Mouse (Mus musculus): ENCODE measurements at regions not wholly inside any gene's neighbourhood (a gene's known extent, or its start where the extent isn't known, plus 50 kb on each side); places are given as distances from the start of the nearest gene placed in this dataset.

- Histone ChIP-seq H3K9me3 (ENCODE audit: control insufficient read depth, low read length) (no peaks in the 10 kb centered on the region), H3K4me1 (ENCODE audit: control insufficient read depth, insufficient read depth, low read length) (no peaks in the 10 kb centered on the region), H3K27ac (ENCODE audit: low read length) (no peak overlapping the region), H3K4me2 (ENCODE audit: low read depth, low read length) (no peak overlapping the region), H3K36me3 (ENCODE audit: control insufficient read depth, insufficient read depth, low read length) (no peaks in the 10 kb centered on the region), H3K9ac (ENCODE audit: low read depth, low read length) (no peak overlapping the region), H3K4me3 (ENCODE audit: low read length) (no peak overlapping the region), H3K27me3 (replicated peaks; ENCODE audit: control insufficient read depth, insufficient read depth, low read length) (no peaks in the 10 kb centered on the region)
- 85% methylated on average over 3 of the region's 3 CpGs for WGBS
- ATAC-seq = no peak
Observed at GRCm38 (mm10) chr12:36818852-36819251, 289.5 kb upstream of the Meox2 start.

GRCm38 (mm10) chr12:36826766-36827165 is 281.6 kb upstream of the Meox2 start:
- Histone ChIP-seq H3K27ac (ENCODE audit: low read length) (no peak overlapping the region), H3K4me2 (ENCODE audit: low read depth, low read length) (no peak overlapping the region), H3K4me3 (ENCODE audit: low read length) (no peak overlapping the region), H3K9me3 (ENCODE audit: control insufficient read depth, low read length) (no peaks in the 10 kb centered on the region), H3K27me3 (replicated peaks; ENCODE audit: control insufficient read depth, insufficient read depth, low read length) (no peaks in the 10 kb centered on the region), H3K9ac (ENCODE audit: low read depth, low read length) (no peak overlapping the region), H3K4me1 (ENCODE audit: control insufficient read depth, insufficient read depth, low read length) (no peaks in the 10 kb centered on the region), H3K36me3 (ENCODE audit: control insufficient read depth, insufficient read depth, low read length) (no peaks in the 10 kb centered on the region)
- no peak for ATAC-seq
- WGBS = 55% methylated on average over 6 of the region's 6 CpGs

DNA sequence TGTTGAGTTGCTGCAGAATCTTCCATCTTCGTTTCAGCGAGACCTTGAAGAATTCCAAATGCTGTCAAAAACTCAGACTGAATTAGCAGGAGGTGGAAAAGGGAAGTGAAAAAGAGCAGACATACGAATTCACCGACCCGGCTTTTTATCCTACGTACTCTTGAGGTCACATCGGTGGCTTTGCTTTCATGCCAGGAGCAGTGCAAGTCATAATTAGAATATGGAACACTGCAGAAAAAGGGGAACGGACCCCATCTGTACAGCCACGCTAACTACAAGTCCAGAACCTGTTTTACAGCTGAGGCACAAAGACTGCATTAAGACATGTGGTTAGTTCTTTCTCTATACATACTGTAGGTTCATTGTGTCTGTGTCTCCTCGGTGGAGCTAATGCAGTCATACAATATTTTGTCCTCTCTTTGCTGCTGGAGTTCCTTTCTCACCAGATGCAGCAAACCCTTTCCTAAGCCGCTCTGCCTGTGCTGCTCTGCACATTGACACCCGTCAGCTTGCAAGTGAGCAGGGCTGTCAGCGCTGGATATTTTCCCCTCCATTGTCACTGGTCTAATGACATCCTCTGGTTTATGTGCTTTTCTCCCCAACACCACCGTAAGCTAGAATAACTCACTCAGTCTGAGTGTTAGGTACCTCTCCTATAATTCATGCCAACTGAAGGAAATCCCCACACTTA is 276.9 kb upstream of the Meox2 start:
- Histone ChIP-seq H3K4me1 (ENCODE audit: control insufficient read depth, insufficient read depth, low read length) (no peaks in the 10 kb centered on the region), H3K9me3 (ENCODE audit: control insufficient read depth, low read length) (no peaks in the 10 kb centered on the region), H3K36me3 (ENCODE audit: control insufficient read depth, insufficient read depth, low read length) (no peaks in the 10 kb centered on the region), H3K27me3 (replicated peaks; ENCODE audit: control insufficient read depth, insufficient read depth, low read length) (no peaks in the 10 kb centered on the region), H3K4me3 (ENCODE audit: low read length) (no peak overlapping the region), H3K4me2 (ENCODE audit: low read depth, low read length) (no peak overlapping the region), H3K27ac (ENCODE audit: low read length) (no peak overlapping the region), H3K9ac (ENCODE audit: low read depth, low read length) (no peak overlapping the region)
- ATAC-seq = no peak
- WGBS = 64% methylated on average over 14 of the region's 14 CpGs

GRCm38 (mm10) chr12:36842957-36843356 is 265.4 kb upstream of the Meox2 start:
- no peaks in the 10 kb centered on the region for H3K9me3 ChIP-seq (ENCODE audit: control insufficient read depth, low read length)
- H3K4me1 ChIP-seq (ENCODE audit: control insufficient read depth, insufficient read depth, low read length) = no peaks in the 10 kb centered on the region
- H3K27ac ChIP-seq (ENCODE audit: low read length) = no peak overlapping the region
- whole genome bisulfite sequencing = 79% methylated on average over 1 of the region's 1 CpGs
- no peak overlapping the region for H3K9ac ChIP-seq (ENCODE audit: low read depth, low read length)
- no peaks in the 10 kb centered on the region for H3K36me3 ChIP-seq (ENCODE audit: control insufficient read depth, insufficient read depth, low read length)
- no peak overlapping the region for H3K4me3 ChIP-seq (ENCODE audit: low read length)
- H3K27me3 ChIP-seq (replicated peaks; ENCODE audit: control insufficient read depth, insufficient read depth, low read length) = no peaks in the 10 kb centered on the region
- ATAC-seq = 0 out of 2 replicates have a peak, but pooled peaks have one; percentile 36
- no peak overlapping the region for H3K4me2 ChIP-seq (ENCODE audit: low read depth, low read length)

DNA sequence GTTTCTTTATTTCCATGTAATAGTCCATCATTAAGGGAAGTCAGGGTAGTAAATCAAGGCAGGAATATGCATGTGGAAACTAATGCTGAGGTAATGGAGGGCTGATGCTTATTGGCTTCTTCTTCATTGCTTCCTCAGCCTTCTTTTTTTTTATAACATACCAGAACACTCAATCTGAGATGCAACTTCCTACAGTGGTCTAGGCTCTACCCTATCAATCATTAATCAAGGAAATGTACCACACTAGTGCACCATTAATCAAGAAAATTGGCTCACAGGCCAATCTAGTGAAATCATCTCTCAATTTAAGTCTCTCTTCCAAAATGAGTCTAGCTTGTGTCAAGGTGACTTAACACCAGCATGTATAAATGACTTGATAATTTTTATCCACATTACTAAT is 263.2 kb upstream of the Meox2 start:
- no peak overlapping the region for H3K4me2 ChIP-seq (ENCODE audit: low read depth, low read length)
- no peaks in the 10 kb centered on the region for H3K4me1 ChIP-seq (ENCODE audit: control insufficient read depth, insufficient read depth, low read length)
- no peak overlapping the region for H3K4me3 ChIP-seq (ENCODE audit: low read length)
- H3K27me3 ChIP-seq (replicated peaks; ENCODE audit: control insufficient read depth, insufficient read depth, low read length) = no peaks in the 10 kb centered on the region
- H3K9me3 ChIP-seq (ENCODE audit: control insufficient read depth, low read length) = no peaks in the 10 kb centered on the region
- ATAC-seq = no peak
- no peak overlapping the region for H3K9ac ChIP-seq (ENCODE audit: low read depth, low read length)
- no peaks in the 10 kb centered on the region for H3K36me3 ChIP-seq (ENCODE audit: control insufficient read depth, insufficient read depth, low read length)
- H3K27ac ChIP-seq (ENCODE audit: low read length) = no peak overlapping the region

DNA sequence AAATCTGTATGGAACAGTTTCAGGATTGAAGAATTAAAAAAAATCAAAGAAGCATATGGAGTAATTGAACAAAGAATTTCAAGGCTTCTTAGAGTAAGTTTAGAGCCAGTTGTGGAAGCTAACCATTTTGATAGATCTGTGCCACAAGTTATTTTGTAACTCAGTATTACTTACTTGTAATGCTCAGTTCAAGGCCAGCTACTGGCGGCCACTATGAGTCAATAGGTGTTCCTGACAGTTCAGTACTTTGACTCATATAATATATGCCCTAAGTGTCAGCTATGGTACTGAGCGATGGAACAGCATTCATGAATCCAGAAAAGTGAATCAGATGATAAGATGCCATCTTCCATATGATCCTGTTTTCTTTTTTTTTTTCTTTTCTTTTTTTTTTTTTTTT is 259.3 kb upstream of the Meox2 start:
- H3K4me1 ChIP-seq (ENCODE audit: control insufficient read depth, insufficient read depth, low read length) = no peaks in the 10 kb centered on the region
- no peaks in the 10 kb centered on the region for H3K36me3 ChIP-seq (ENCODE audit: control insufficient read depth, insufficient read depth, low read length)
- H3K27ac ChIP-seq (ENCODE audit: low read length) = no peak overlapping the region
- no peaks in the 10 kb centered on the region for H3K27me3 ChIP-seq (replicated peaks; ENCODE audit: control insufficient read depth, insufficient read depth, low read length)
- H3K9ac ChIP-seq (ENCODE audit: low read depth, low read length) = no peak overlapping the region
- no peaks in the 10 kb centered on the region for H3K9me3 ChIP-seq (ENCODE audit: control insufficient read depth, low read length)
- H3K4me2 ChIP-seq (ENCODE audit: low read depth, low read length) = no peak overlapping the region
- 88% methylated on average over 2 of the region's 2 CpGs for WGBS
- no peak for ATAC-seq
- no peak overlapping the region for H3K4me3 ChIP-seq (ENCODE audit: low read length)

GRCm38 (mm10) chr12:36863113-36863512 is 245.2 kb upstream of the Meox2 start:
- Histone ChIP-seq H3K9me3 (ENCODE audit: control insufficient read depth, low read length) (no peaks in the 10 kb centered on the region), H3K27ac (ENCODE audit: low read length) (no peak overlapping the region), H3K27me3 (replicated peaks; ENCODE audit: control insufficient read depth, insufficient read depth, low read length) (no peaks in the 10 kb centered on the region), H3K36me3 (ENCODE audit: control insufficient read depth, insufficient read depth, low read length) (no peaks in the 10 kb centered on the region), H3K4me3 (ENCODE audit: low read length) (no peak overlapping the region), H3K4me1 (ENCODE audit: control insufficient read depth, insufficient read depth, low read length) (no peaks in the 10 kb centered on the region), H3K4me2 (ENCODE audit: low read depth, low read length) (no peak overlapping the region), H3K9ac (ENCODE audit: low read depth, low read length) (no peak overlapping the region)
- 74% methylated on average over 7 of the region's 7 CpGs for WGBS
- ATAC-seq = no peak

DNA sequence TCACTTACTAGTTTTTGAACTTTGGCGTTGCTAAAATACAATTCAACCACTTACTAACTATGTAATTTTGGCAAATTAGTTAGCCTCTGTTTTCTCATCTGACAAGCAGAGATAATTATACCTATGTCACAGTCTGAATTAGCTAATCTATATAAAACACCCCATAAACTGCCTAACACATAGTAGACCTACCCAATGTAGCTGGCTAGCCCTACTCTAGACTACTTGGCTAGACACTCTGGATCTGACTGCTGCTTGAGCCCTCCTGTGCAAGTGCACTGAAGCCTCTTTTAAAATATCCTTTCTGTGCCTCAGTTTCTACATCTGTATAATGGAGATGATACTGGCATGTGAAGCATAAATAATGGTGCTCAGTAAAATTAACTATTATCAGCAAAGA is 227.6 kb upstream of the Meox2 start:
- no peak overlapping the region for H3K4me2 ChIP-seq (ENCODE audit: low read depth, low read length)
- H3K9me3 ChIP-seq (ENCODE audit: control insufficient read depth, low read length) = no peaks in the 10 kb centered on the region
- H3K36me3 ChIP-seq (ENCODE audit: control insufficient read depth, insufficient read depth, low read length) = no peaks in the 10 kb centered on the region
- H3K9ac ChIP-seq (ENCODE audit: low read depth, low read length) = no peak overlapping the region
- no peaks in the 10 kb centered on the region for H3K4me1 ChIP-seq (ENCODE audit: control insufficient read depth, insufficient read depth, low read length)
- ATAC-seq = no peak
- H3K4me3 ChIP-seq (ENCODE audit: low read length) = no peak overlapping the region
- H3K27ac ChIP-seq (ENCODE audit: low read length) = no peak overlapping the region
- WGBS = 100% methylated on average over 1 of the region's 1 CpGs
- H3K27me3 ChIP-seq (replicated peaks; ENCODE audit: control insufficient read depth, insufficient read depth, low read length) = no peaks in the 10 kb centered on the region

DNA sequence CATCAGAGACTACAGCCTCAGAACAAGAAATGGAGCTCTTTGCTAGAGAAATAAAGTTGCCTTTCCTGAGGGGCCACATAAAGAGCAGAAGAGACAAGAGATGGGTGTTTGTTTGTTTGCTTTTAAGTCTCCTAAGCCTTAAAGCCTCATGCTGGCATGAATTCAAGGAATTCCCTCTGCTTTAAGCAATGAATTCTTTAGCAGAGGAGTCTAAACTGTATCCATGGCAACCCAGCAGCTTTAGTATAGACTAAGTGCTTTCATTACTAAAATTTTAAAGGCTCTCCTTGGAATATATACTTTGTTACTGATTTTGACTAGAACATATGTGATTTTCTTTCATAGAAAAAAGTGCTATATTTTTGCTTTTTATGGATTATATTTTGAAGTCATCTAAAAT is 195.0 kb upstream of the Meox2 start:
- Histone ChIP-seq H3K27ac (ENCODE audit: low read length) (no peak overlapping the region), H3K4me1 (ENCODE audit: control insufficient read depth, insufficient read depth, low read length) (no peaks in the 10 kb centered on the region), H3K4me3 (ENCODE audit: low read length) (no peak overlapping the region), H3K9me3 (ENCODE audit: control insufficient read depth, low read length) (no peaks in the 10 kb centered on the region), H3K36me3 (ENCODE audit: control insufficient read depth, insufficient read depth, low read length) (no peaks in the 10 kb centered on the region), H3K4me2 (ENCODE audit: low read depth, low read length) (no peak overlapping the region), H3K9ac (ENCODE audit: low read depth, low read length) (no peak overlapping the region), H3K27me3 (replicated peaks; ENCODE audit: control insufficient read depth, insufficient read depth, low read length) (no peaks in the 10 kb centered on the region)
- no peak for ATAC-seq

DNA sequence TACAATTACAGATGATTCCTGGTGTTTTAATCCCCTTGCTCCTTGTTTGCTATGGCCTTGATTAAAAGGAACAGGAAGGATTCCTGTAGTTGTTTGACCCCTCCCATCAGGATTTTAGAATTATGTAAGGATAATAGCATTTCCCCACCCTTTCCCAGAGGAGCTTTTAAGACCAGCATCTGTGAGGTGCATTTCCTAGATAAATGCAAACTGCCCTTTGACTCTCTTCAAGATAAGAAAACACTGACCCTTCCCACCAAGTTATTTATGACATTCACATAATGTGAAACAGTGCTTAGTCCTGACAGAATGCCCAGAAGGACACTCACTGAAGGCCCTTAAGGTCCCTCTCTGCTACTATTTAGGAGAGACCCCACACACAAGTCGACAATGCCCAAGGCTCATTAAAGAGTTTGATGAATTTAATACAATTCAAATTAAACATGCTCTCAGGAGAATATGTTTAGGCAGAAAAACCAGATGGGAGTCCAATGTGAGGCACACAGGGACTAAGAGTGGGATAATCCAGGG is 190.7 kb upstream of the Meox2 start:
- WGBS = 20% methylated on average over 1 of the region's 1 CpGs
- no peak overlapping the region for H3K4me2 ChIP-seq (ENCODE audit: low read depth, low read length)
- H3K36me3 ChIP-seq (ENCODE audit: control insufficient read depth, insufficient read depth, low read length) = no peaks in the 10 kb centered on the region
- ATAC-seq = no peak
- no peaks in the 10 kb centered on the region for H3K9me3 ChIP-seq (ENCODE audit: control insufficient read depth, low read length)
- no peak overlapping the region for H3K27ac ChIP-seq (ENCODE audit: low read length)
- H3K4me1 ChIP-seq (ENCODE audit: control insufficient read depth, insufficient read depth, low read length) = no peaks in the 10 kb centered on the region
- no peaks in the 10 kb centered on the region for H3K27me3 ChIP-seq (replicated peaks; ENCODE audit: control insufficient read depth, insufficient read depth, low read length)
- no peak overlapping the region for H3K4me3 ChIP-seq (ENCODE audit: low read length)
- H3K9ac ChIP-seq (ENCODE audit: low read depth, low read length) = no peak overlapping the region
